Comparison of ENCODE assay signal across 9 mouse cellular contexts in the genomic region with DNA sequence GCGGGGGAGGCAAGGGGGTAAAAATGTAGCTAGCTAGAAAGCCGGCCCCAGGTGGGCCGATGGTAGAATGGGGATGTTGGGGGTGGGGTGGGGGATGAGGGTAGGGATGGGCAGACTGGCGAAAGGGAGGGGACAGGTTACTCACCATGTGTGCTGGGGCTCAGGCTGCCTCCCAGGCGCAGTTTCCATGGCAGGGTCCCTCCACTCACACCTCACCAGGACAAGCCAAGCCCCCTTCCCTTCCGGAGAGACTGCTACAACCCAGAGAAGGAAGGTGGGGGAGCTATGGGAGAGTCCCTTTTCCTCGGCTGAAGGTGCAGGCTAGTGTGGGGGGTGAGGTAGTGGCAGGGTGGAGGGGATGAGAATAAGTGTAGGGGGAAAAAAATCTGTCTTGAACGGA. TPM values are rescaled to one million over a fixed set of nuclear protein-coding genes. Genes with fewer than 3 reads are reported as not detected.
DNase-seq lines count a peak whose midpoint lies in the region; ATAC-seq and TF ChIP-seq lines count a peak whose summit lies in the region.
"Had no signal": no experiment of that assay in that cellular context is flagged by ENCODE, and none has a peak within 500 bp of the region (broad histone marks: within the 10 kb centered on the region; RNA-seq: fewer than 3 reads in every experiment).

No protein-coding gene starts in this region.

- H3K27me3 ChIP-seq in kidney, postnatal 0 days (ENCODE audit: insufficient read depth, low read length) = peaks cover 20% of the 10 kb centered on the region
- H3K27me3 ChIP-seq in hindbrain, embryonic 11.5 days (ENCODE audit: control insufficient read depth, insufficient read depth, low read length) = peaks cover 40% of the 10 kb centered on the region
- H3K27me3 ChIP-seq in midbrain, postnatal 0 days (ENCODE audit: insufficient read depth, low read length) = no peaks in the 10 kb centered on the region

- H3K4me1 ChIP-seq in kidney, postnatal 0 days (replicated peaks; ENCODE audit: insufficient read depth, low read length) = peaks cover 13% of the 10 kb centered on the region; the same call in 1 of the 2 replicates
- peaks cover 9% of the 10 kb centered on the region; the same call in 1 of the 2 replicates for H3K4me1 ChIP-seq in hindbrain, embryonic 11.5 days (replicated peaks; ENCODE audit: control insufficient read depth, insufficient read depth, low read length)
- peaks cover 23% of the 10 kb centered on the region; the same call in 1 of the 2 replicates for H3K4me1 ChIP-seq in midbrain, postnatal 0 days (ENCODE audit: insufficient read depth, low read length)

- H3K4me2 ChIP-seq in kidney, postnatal 0 days (ENCODE audit: low read length) = peak overlapping the region; percentile 99
- peak overlapping the region; percentile 99 for H3K4me2 ChIP-seq in hindbrain, embryonic 11.5 days (replicated peaks; ENCODE audit: low read depth, low read length)
- peak overlapping the region; percentile 76 for H3K4me2 ChIP-seq in midbrain, postnatal 0 days (ENCODE audit: low read depth, low read length, poor library complexity, severe bottlenecking)

- no peaks in the 10 kb centered on the region for H3K9me3 ChIP-seq in kidney, postnatal 0 days (replicated peaks; ENCODE audit: low read length)
- H3K9me3 ChIP-seq in hindbrain, embryonic 11.5 days (ENCODE audit: control insufficient read depth, low read length) = no peaks in the 10 kb centered on the region
- no peaks in the 10 kb centered on the region for H3K9me3 ChIP-seq in midbrain, postnatal 0 days (ENCODE audit: low read length)

- ATAC-seq in kidney, postnatal 0 days (replicated peaks; ENCODE audit: low FRiP score, low read depth) = no peak
- ATAC-seq in hindbrain, embryonic 11.5 days (ENCODE audit: low FRiP score) = peak; percentile 51
- peak; percentile 42 for ATAC-seq in midbrain, postnatal 0 days (ENCODE audit: low FRiP score)

- H3K27ac ChIP-seq in kidney, postnatal 0 days = no peak overlapping the region
- 0 out of 2 replicates have a peak overlapping the region, but pooled peaks have one; percentile 49 for H3K27ac ChIP-seq in hindbrain, embryonic 11.5 days (ENCODE audit: low read depth, low read length)
- peak overlapping the region; percentile 97 for H3K27ac ChIP-seq in midbrain, postnatal 0 days (ENCODE audit: low read depth, low read length)
- H3K27ac ChIP-seq: macrophage had no signal

- no peaks in the 10 kb centered on the region for H3K36me3 ChIP-seq in kidney, postnatal 0 days (ENCODE audit: insufficient read depth, low read length)
- H3K36me3 ChIP-seq in hindbrain, embryonic 11.5 days (ENCODE audit: control insufficient read depth, insufficient read depth, low read length) = no peaks in the 10 kb centered on the region
- H3K36me3 ChIP-seq in midbrain, postnatal 0 days (ENCODE audit: insufficient read depth, low read length) = peaks cover 6% of the 10 kb centered on the region

- H3K4me3 ChIP-seq in kidney, postnatal 0 days (replicated peaks; ENCODE audit: low read depth, low read length) = peak overlapping the region; percentile 54
- peak overlapping the region; percentile 65 for H3K4me3 ChIP-seq in hindbrain, embryonic 11.5 days (ENCODE audit: low read depth, low read length)
- H3K4me3 ChIP-seq in midbrain, postnatal 0 days (ENCODE audit: low read depth, low read length) = peak overlapping the region; percentile 82

- DNase-seq in kidney, postnatal 0 days (ENCODE audit: low spot score) = no peak
- no peak for DNase-seq in kidney, postnatal 36 days
- DNase-seq in cerebellum, postnatal 25 days = peak; percentile 67 to 69
- DNase-seq in hindbrain, embryonic 11.5 days (ENCODE audit: low spot score) = peak; percentile 41
- no peak for DNase-seq in midbrain, postnatal 0 days (ENCODE audit: low spot score)
- no peak for DNase-seq in spleen, adult 12 weeks (ENCODE audit: low spot score)
- no peak for DNase-seq in spleen, adult 18-20 months
- no peak for DNase-seq in kidney, adult 18-20 months

- peak overlapping the region; percentile 50; the same call in 1 of the 2 replicates for H3K9ac ChIP-seq in kidney, postnatal 0 days (ENCODE audit: low read depth, low read length)
- H3K9ac ChIP-seq in hindbrain, embryonic 11.5 days (ENCODE audit: low read depth, low read length) = peak overlapping the region; percentile 69
- H3K9ac ChIP-seq in midbrain, postnatal 0 days (replicated peaks; ENCODE audit: low read length, poor library complexity, severe bottlenecking) = peak overlapping the region; percentile 96

- no peak for TF ChIP-seq CTCF in kidney, postnatal 0 days (IDR thresholded peaks at IDR 0.05; ENCODE audit: low read depth)
- no peak for TF ChIP-seq CTCF in midbrain, postnatal 0 days (IDR thresholded peaks at IDR 0.05)

- 4% methylated on average over 8 of the region's 8 CpGs for WGBS in kidney, postnatal 0 days
- WGBS in hindbrain, embryonic 11.5 days = under 1% methylated on average over 8 of the region's 8 CpGs
- 1% methylated on average over 8 of the region's 8 CpGs for WGBS in midbrain, postnatal 0 days

RNA-seq across cellular contexts. Expression of a gene that starts 0.9 kb away (rescaled TPM):
- 0.30 and 0.34 TPM in 2 replicates for polyA plus RNA-seq in kidney, postnatal 0 days (2015; fragmentation: Nextera tagmentation; extraction: Ambion mirVana)
- 2.8 and 3.3 TPM in 2 replicates for polyA plus RNA-seq in hindbrain, embryonic 11.5 days (2014; fragmentation: Nextera tagmentation; extraction: Ambion mirVana)
- 158 and 182 TPM in 2 replicates for total RNA-seq in midbrain, postnatal 0 days (2014; rRNA removed)
- 41.7 and 45.1 TPM in 2 replicates for polyA plus RNA-seq in midbrain, postnatal 0 days (2015; fragmentation: Nextera tagmentation; extraction: Ambion mirVana)
- polyA plus RNA-seq: macrophage had no signal

RNA-seq across cellular contexts. Expression of a gene that starts 9.5 kb away (rescaled TPM):
- 15.8 and 16.8 TPM in 2 replicates for polyA plus RNA-seq in kidney, postnatal 0 days (2015; fragmentation: Nextera tagmentation; extraction: Ambion mirVana)
- 9.0 and 9.4 TPM in 2 replicates for polyA plus RNA-seq in hindbrain, embryonic 11.5 days (2014; fragmentation: Nextera tagmentation; extraction: Ambion mirVana)
- 8.2 and 11.6 TPM in 2 replicates for total RNA-seq in midbrain, postnatal 0 days (2014; rRNA removed)
- 6.6 and 8.9 TPM in 2 replicates for polyA plus RNA-seq in midbrain, postnatal 0 days (2015; fragmentation: Nextera tagmentation; extraction: Ambion mirVana)

RNA-seq across cellular contexts. Expression of a gene that starts 21.3 kb away (rescaled TPM):
- 20.8 and 21.6 TPM in 2 replicates for polyA plus RNA-seq in kidney, postnatal 0 days (2015; fragmentation: Nextera tagmentation; extraction: Ambion mirVana)
- polyA plus RNA-seq in hindbrain, embryonic 11.5 days (2014; fragmentation: Nextera tagmentation; extraction: Ambion mirVana) = 18.2 and 20.9 TPM in 2 replicates
- total RNA-seq in midbrain, postnatal 0 days (2014; rRNA removed) = 38.0 and 42.1 TPM in 2 replicates
- 32.5 and 35.2 TPM in 2 replicates for polyA plus RNA-seq in midbrain, postnatal 0 days (2015; fragmentation: Nextera tagmentation; extraction: Ambion mirVana)

RNA-seq across cellular contexts. Expression of a gene that starts 23.7 kb away (rescaled TPM):
- polyA plus RNA-seq in kidney, postnatal 0 days (2015; fragmentation: Nextera tagmentation; extraction: Ambion mirVana) = 2.0 and 2.4 TPM in 2 replicates
- 16.1 and 20.8 TPM in 2 replicates for polyA plus RNA-seq in hindbrain, embryonic 11.5 days (2014; fragmentation: Nextera tagmentation; extraction: Ambion mirVana)
- 16.4 and 18.6 TPM in 2 replicates for total RNA-seq in midbrain, postnatal 0 days (2014; rRNA removed)
- 11.2 and 14.2 TPM in 2 replicates for polyA plus RNA-seq in midbrain, postnatal 0 days (2015; fragmentation: Nextera tagmentation; extraction: Ambion mirVana)

Comparison
In these comparisons a context has a peak if more than half of its experiments do, and no peak if none do; other contexts are left out.
1. DNase-seq: peak in cerebellum, postnatal 25 days (2 of 2) and hindbrain, embryonic 11.5 days (single experiment); none in kidney, postnatal 0 days (single experiment), kidney, postnatal 36 days (0 of 2), midbrain, postnatal 0 days (single experiment), spleen, adult 12 weeks (single experiment), spleen, adult 18-20 months (0 of 2) and kidney, adult 18-20 months (single experiment).
2. Peak in every context shown above with its lines, with median percentiles within 50 percentile points of each other: H3K4me2 ChIP-seq, H3K4me3 ChIP-seq and H3K9ac ChIP-seq.